Mouse (Mus musculus) urinary bladder, postnatal 10 days (tissue): ENCODE results near the gene Alpi.

Source experiments
- DNase-seq: peaks from one replicate; pipeline ENCODE4 v3.0.0; 2022; ENCODE audit warnings: low spot score

Gene Alpi

GRCm38 (mm10) chr1:87101411-87101810 lies at the start of gene Alpi:
Gene Alpi, minus strand, starts transcription at chr1:87101606.
- no peak for DNase-seq

GRCm38 (mm10) chr1:87149422-87149821 lies 48.0 kb upstream of the Alpi start:
- no peak for DNase-seq

DNA sequence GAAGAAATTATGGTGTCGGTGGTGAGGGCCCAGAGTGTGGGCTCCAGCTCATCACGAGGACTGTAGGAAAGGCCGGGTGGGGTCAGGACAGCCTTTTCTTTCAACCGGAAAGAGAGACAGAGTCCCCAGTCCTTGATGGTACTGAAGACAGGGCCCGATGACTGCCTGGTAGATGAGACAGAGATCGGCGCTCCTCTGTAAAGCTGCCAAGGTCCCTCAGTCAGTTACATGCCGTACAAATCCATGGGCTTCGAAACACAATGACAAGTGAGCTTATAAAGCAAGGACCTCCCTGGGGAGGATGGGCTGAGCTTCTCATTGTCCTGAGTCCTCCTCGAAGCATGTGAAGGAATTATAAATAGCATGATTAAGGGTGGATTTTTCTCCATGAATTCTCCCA lies 41.7 kb upstream of the Alpi start:
- peak; percentile 4 for DNase-seq

DNA sequence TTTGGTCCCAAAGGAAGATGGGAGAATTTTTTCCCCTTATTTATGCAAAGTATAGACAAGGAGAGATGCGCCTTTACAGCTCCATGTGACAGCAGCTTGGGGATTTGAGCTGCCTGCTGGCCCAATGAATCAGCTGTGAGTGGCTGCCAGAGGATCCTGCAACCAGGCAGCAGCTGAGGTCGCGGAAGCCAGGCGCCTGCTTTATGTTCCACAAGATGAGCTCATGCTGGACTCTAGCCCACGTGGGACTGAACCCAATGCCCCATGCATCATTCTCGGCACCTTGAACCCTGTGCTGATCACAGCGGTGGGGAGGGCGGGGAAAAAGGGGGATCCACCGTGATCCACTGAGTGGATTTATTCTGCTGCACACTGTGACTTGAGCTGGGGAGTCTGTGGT lies 41.0 kb upstream of the Alpi start:
- DNase-seq, result no peak

DNA sequence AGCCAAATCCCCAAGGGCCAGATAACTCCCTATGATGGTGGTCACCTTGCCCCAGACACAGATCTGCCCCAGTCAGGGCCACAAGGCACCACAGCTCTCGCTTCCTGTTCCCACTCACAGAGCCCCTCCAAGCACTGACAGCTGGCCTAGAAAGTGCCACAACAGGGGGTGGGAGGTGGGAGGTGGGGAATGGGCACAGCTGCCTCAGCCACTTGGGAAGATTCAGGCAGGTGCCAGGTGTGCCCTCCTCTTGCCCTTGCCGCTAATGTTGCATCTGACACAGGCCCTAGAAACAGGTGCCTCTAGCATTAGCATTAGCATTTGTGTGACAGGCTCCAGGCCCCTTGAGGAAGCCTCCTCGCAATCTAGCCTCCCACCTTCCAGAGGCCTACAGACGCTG lies 40.1 kb upstream of the Alpi start:
- DNase-seq, result no peak

- DNase-seq, result no peak
These were observed 30.4 kb upstream of the Alpi start for GRCm38 (mm10) chr1:87131803-87132202.

- no peak for DNase-seq
These were observed 26.0 kb upstream of the Alpi start for GRCm38 (mm10) chr1:87127206-87128030.

- no peak for DNase-seq
These were observed 23.3 kb upstream of the Alpi start, which contains the start of gene Akp3 for GRCm38 (mm10) chr1:87124673-87125072. Gene Akp3, plus strand, starts transcription at chr1:87124973.

GRCm38 (mm10) chr1:87114784-87115183 lies 13.4 kb upstream of the Alpi start:
- no peak for DNase-seq

- DNase-seq, result no peak
These were observed 10.4 kb upstream of the Alpi start for GRCm38 (mm10) chr1:87111719-87112354.

DNA sequence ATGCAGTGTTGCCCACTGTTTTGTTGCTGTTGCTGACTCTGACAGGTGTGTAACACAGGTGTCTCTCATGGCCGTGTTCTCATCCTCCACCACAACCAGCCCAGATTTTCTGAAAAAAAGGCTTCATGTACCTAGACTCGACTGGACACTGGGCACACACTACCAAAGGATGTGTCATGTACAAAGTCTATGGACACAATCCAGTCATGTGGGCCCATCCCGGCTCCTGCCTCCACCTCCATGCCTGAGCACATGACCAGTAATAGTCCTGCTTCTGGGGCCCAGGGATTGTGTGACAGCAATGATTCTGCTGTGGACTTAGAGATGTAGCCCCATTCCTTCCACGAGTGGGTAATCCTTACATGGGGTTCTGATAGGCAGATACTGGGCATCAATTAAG lies 7.2 kb upstream of the Alpi start:
- no peak for DNase-seq

DNA sequence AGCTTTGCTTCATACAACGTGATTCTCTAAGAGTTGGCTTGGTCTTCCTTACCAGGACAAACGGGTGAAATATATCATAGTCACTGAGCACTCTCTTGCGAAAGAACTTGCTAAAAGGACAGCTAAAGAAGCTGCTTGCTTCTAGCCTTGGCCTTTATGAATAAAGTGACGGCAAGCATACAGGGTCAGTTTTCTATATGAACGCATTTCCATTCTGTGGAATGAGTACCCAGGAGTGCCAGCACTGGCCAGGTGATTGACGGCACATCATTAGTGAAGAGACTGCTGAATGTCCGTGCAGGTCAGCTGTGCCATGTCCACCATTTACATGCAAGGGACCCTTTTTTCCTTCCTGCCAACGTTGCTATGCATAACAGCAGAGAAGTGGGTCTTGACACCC lies 5.1 kb upstream of the Alpi start:
- no peak for DNase-seq

- DNase-seq, result no peak
These were observed 2.5 kb upstream of the Alpi start for GRCm38 (mm10) chr1:87103936-87104335.

- no peak for DNase-seq
These were observed 708 bp upstream of the Alpi start for GRCm38 (mm10) chr1:87102114-87102513.

DNA sequence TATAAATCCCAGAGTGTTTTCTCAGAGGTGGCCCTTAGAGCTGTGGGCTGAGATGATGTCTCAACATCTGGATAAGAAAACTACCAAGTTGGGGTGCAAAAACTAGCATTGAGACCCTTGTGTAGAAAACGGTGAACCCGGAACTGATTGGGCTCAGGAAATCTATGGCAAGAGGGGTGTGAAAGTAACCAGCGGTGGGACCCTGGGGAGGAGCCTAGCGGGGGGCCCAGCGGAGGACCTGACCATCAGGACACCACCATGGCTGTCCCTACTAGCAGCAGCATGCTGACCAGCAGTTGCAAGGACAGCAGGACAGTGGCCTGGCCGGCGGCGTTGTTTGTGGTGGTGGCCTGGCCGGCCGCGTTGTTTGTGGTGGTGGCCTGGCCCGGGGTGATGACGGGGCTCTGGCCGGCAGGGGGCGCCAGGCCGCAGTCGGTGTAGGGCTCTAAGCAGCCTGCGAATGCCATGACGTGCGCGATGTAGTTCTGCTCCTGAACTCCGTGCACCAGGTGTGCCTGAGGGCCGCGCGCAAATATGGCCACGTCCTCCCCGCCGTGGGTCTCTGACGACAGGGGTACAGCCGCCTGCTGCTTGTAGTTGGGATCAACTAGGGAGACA lies 2.9 kb downstream of the Alpi start:
- no peak for DNase-seq

DNA sequence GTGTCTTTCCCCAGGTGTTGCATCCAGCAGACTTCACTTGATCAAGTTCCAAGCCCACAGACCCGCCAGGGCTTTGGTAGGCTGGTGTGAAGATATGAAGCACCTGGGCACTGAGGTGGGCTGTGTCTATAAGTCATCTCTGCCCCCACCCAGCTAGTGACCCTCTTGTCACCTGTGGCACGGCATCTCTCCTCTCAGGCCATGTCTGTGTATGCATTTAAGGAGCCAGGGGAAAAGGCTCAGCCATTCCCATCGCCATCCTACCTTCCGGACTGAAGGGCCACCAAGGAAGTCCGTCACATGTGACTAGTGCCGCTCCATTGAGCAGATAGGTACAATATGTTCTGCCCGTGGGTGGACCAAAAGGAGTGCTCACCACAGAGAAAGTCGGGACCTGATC lies 5.8 kb downstream of the Alpi start:
- no peak for DNase-seq

DNA sequence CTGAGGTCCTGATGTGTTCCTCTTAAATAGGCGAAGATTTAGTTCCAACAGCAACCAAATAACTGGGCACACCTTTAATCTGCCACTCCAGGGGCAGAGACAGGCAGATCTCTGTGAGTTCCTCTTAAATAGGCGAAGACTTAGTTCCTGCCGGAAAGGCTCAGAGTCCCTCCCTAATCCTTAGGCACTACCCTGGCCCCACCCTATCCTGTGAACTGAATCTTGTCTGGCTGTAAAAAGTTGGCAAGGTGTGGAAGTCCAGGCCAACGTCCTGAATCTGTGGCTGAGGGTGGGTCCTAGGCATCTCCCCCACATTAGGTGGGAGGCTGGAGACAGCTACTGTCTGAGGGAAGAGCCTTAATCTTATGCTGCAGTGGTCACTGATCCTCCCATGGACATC lies 11.6 kb downstream of the Alpi start, which contains the start of gene Alppl2:
Gene Alppl2 (minus strand): TSS at position 101 of the 400 bp plus-strand sequence.
- DNase-seq, result no peak

DNA sequence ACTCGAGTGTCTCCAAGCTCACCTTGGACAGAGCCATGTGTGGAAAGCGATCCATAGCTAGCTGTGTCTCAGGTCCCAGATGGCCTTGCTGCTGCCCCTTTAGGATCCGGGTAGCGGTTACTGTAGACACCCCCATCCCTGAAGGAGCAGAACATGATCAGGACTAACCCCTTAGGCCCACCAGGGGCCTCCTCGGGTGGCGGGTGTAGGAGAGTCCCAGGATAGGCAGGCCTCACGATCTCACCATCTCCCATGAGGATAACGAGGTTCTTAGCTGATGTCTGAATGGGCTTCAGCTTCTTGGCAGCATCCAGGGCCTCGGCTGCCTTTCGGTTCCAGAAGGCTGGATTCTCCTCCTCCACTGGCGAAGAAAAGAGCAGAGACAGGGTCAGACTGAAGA lies 12.2 kb downstream of the Alpi start:
- DNase-seq, result no peak

DNA sequence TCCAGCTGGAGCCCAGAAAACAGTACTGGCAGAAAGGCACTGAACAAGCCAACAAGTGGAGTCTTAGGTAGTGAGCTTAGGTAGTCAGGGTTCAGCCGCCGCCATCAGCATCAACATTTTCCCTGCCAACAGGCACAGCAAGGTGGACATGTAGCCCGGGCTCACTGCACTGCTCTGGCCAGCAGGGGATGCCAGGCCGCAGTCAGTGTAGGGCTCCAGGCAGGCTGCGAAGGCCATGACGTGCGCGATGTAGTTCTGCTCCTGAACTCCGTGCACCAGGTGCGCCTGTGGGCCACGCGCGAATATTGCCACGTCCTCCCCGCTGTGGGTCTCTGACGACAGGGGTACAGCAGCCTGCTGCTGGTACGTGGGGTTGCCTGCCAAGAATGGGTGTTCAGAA lies 14.4 kb downstream of the Alpi start:
- DNase-seq, result no peak

GRCm38 (mm10) chr1:87086196-87086595 lies 15.2 kb downstream of the Alpi start:
- no peak for DNase-seq

DNA sequence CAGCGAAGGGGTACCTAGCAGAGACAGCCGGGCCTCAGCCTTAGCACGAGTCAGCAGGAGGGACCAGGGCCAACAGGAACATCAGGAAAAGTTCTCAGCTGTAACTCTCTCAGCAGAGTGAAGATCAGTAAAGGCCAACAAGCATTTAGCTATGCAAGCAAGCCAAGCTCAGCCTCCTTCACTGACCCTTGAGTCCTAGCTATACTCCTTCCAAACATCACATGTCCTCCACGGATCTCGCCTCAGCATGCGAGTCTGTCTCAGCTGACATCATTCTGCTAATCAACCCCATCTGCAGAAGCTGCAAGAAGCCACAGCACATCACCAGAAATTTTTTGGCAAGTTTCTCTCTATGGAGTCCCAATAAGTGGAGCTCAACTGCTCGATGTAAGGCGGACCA lies 27.6 kb downstream of the Alpi start:
- DNase-seq, result no peak

DNA sequence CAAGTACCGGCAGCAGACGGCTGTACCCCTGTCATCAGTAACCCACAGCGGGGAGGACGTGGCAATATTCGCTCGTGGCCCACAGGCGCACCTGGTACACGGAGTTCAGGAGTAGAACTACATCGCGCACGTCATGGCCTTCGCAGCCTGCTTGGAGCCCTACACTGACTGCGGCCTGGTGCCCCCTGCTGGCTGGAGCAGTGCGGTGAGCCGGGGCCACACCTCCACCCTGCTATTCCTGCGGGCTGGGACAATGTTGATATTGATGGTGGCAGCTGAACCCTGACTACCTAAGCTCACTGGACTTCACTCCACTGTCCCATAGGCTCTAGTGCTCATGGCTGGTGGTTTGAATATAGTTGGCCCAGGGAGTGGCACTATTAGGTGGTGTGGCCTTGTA lies 30.7 kb downstream of the Alpi start:
- no peak for DNase-seq

DNA sequence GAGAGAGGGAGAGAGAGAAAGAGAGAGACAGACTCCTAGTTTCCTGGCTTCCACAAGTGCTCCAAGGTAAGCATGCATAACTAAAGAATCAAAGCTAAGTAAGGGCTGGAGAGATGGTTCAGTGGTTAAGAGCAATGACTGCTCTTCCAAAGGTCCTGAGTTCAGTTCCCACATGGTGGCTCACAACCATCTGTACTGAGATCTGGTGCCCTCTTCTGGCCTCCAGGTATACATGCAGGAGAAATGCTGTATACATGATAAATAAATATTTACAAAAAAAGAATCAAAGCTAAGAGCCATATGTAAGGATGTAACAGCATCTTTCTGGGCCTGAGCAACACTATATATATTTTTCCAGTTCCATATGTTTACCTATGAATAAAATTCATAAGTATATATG lies 40.5 kb downstream of the Alpi start:
- no peak for DNase-seq
